Mouse (Mus musculus) liver, postnatal 0 days (tissue): ENCODE results near the gene Lsm3.

Source experiments
- CTCF ChIP-seq: sonication (generic); IDR thresholded peaks from 2 replicates; pipeline ENCODE4 v1.5.1; 2016; ENCODE audit warnings: antibody characterized with exemption, low read depth
- EP300 ChIP-seq: IDR thresholded peaks from 2 replicates; pipeline ENCODE4 v1.6.1; 2016; ENCODE audit warnings: antibody characterized with exemption, low read depth, mild to moderate bottlenecking

DNA sequence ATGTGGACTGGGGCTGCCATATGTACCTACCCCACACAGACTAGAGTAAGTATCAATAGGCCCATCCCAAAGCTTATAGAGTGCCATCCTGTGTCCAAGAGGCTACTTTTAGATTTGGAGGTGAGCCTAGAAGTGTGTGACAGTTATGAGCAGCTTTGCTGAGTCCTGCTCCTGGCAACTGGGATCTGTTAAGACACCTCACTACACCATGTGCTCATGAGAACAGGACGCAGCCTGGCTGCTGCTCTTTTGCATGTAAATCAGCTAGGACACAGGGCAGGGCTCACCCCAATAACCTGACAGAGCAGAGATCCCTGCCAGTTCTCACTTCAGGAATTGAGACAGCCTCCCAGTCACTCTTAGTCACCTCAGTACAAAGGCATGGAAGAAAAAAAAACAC lies 48.6 kb upstream of the Lsm3 start:
- TF ChIP-seq CTCF (no peak), EP300 (no peak)
